Mouse (Mus musculus) left cerebral cortex, postnatal 4 days (tissue): ENCODE measurements around the gene Fam72a. TPM values are rescaled to one million over a fixed set of nuclear protein-coding genes. Genes with fewer than 3 reads are reported as not detected.

ENCODE experiments used
- DNase-seq: peaks from one replicate; pipeline ENCODE4 v3.0.0-alpha.2; 2022
- intact Hi-C: fragments of 180-260 bp; cut with DNase I; formaldehyde crosslinking; loops from one replicate; pipeline ENCODE4 v1.15.1; 2025
- microRNA-seq: library from miRNA; unstranded; fragments of <30 nt; microRNA quantifications from one replicate; pipeline ENCODE4 v1.2.0, GENCODE M21; 2022
- total RNA-seq, 2 experiments: library from RNA; stranded (reverse); gene quantifications; 2 replicates each; pipeline ENCODE4 v1.2.3; 2021

Gene Fam72a
- total RNA-seq, 2 experiments from 2014 or later, result 1.2 TPM

- DNase-seq, result peak; percentile 16
- intact Hi-C loops, result no loop called here
Measured at GRCm38 (mm10) chr1:131573721-131574120, 46.0 kb downstream of the Fam72a start.

DNA sequence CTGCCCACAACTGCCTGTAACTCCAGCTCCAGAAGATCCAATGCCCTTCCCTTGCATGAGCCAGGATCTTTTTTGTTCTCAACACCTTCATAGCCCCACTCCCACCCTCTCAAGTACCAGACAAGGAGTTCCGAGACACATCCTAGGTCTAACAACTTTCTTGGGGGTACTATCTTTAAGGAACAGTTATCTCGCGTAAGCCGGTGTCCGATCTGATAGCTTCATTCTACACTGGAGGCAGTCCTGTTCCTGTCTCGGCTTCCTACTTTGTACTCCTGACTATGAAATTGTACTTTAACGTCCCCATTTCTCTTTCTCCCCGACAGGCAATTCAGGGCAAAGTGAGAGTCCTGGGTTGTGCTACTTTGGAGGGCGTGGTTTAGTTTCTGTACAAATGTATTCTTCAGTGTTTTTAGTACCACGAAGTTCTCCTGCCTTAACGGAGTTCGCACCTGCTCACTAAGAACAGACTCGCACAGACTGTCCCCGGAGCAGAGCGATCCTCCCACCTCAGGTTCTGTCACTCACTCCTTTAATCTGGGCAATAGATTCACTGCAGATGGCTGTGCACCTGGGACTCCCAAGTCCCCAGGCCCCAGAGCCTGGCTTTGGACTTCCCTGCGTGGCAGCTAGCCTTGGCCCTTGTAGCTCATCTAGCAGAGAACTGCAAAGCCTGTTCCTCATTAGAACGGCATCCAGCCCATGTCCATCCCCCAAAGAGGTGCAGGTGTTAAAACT, 51.4 kb downstream of the Fam72a start:
- intact Hi-C loops, result no loop called here
- peak; percentile 54 for DNase-seq

GRCm38 (mm10) chr1:131580389-131580788, 52.7 kb downstream of the Fam72a start:
- no peak for DNase-seq
- intact Hi-C loops, result no loop called here

DNA sequence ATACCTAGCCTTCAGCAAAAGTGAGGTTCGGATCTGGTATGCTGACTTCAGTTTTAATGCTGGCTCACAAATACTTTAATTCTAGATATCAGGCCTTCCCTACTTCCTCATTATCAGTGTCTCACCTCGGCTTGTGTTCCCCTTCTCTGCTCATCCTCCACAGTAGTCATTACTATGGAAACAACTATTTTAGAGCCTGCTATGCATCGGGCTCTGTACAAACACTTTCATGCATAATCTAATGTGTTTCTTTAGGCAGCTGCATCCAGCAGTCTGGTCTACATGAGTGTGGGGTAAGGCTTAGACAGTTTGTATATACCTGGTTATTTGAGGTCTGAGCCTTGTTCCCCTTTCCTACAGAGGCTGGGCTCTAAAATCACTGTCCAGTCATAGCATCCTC, 55.9 kb downstream of the Fam72a start:
- DNase-seq, result no peak
- intact Hi-C loops, result no loop called here

DNA sequence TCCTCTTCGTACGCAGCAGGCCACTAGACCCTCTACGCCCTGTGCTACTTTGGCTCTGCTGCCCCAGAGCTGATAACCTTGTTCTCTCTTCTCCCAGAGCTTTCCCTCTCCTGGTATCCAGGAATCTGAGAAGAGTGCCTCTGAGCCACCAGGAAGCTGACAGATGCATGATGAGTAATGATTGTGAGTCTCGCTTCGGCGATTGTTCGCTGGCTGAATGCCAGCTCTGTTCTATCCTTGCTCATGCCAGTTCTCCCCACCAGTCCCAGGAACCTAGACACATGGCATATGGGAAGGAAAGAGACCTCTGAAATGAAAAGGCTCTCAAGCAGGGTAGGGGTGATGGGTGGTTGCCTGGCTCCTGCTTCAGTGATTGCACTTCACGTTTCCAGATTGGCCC, 59.1 kb downstream of the Fam72a start:
- intact Hi-C loops, result no loop called here
- DNase-seq, result peak; percentile 68

Small RNAs within 50 kb of the gene (microRNA-seq; reads per million reads assigned to microRNA genes)
- not detected for gene Gm24273

Other genes with a start within 250 kb of the Fam72a start
- 1 to 10 TPM; 3.7 to 3.9 TPM for gene Ikbke, start 248.3 kb upstream of the Fam72a start, total RNA-seq
- 100 to 1,000 TPM; 175 to 199 TPM for gene Srgap2, start 551 bp upstream of the Fam72a start, total RNA-seq
- not detected for gene Avpr1b, start 71.3 kb downstream of the Fam72a start, total RNA-seq
- gene Ctse, start 110.4 kb downstream of the Fam72a start, total RNA-seq, result under 1 TPM in 1 of 2 experiments, not detected in 1; 0.20 TPM
- 1 to 10 TPM in 1 of 2 experiments, under 1 TPM in 1; 0.93 to 1.8 TPM for gene Rab7b, start 160.8 kb downstream of the Fam72a start, total RNA-seq
- gene Slc26a9, start 216.1 kb downstream of the Fam72a start, total RNA-seq, result under 1 TPM; 0.16 to 0.52 TPM